Mouse (Mus musculus) limb, embryonic 13.5 days (tissue): ENCODE results near the gene Baiap3. TPM values are rescaled to one million over a fixed set of nuclear protein-coding genes. Genes with fewer than 3 reads are reported as not detected.

Experiments
- ATAC-seq: fragments of 200-750 bp; cut with Nextera tagmentation; 2 replicates; pipeline ENCODE4 v1.8.0; 2017; ENCODE audit warnings: low read depth, moderate number of reproducible peaks, moderate TSS enrichment; ENCODE audit not compliant: low FRiP score
- H3K27ac ChIP-seq: fragments of 300-500 bp; sonication (generic); 2 replicates; pipeline ENCODE4 v1.5.1; 2015; ENCODE audit warnings: inconsistent platforms, mild to moderate bottlenecking, moderate library complexity
- H3K27me3 ChIP-seq: fragments of 300-500 bp; sonication (generic); 2 replicates; pipeline ENCODE4 v1.6.1; 2015; ENCODE audit warnings: mild to moderate bottlenecking, inconsistent platforms
- H3K36me3 ChIP-seq: fragments of 300-500 bp; sonication (generic); 2 replicates; pipeline ENCODE4 v1.6.1; 2015; ENCODE audit warnings: inconsistent platforms, mild to moderate bottlenecking, moderate library complexity
- H3K4me1 ChIP-seq: fragments of 300-500 bp; sonication (generic); 2 replicates; pipeline ENCODE4 v1.6.1; 2015; ENCODE audit warnings: inconsistent platforms
- H3K4me2 ChIP-seq: fragments of 300-500 bp; sonication (generic); replicated peaks from 2 replicates; pipeline ENCODE4 v1.6.1; 2015; ENCODE audit warnings: inconsistent platforms, mild to moderate bottlenecking, moderate library complexity
- H3K4me3 ChIP-seq: fragments of 300-500 bp; sonication (generic); 2 replicates; pipeline ENCODE4 v1.5.1; 2015; ENCODE audit warnings: moderate library complexity, mild to moderate bottlenecking, inconsistent platforms
- H3K9ac ChIP-seq: fragments of 300-500 bp; sonication (generic); 2 replicates; pipeline ENCODE4 v1.6.1; 2015; ENCODE audit warnings: mild to moderate bottlenecking, inconsistent platforms
- H3K9me3 ChIP-seq: fragments of 300-500 bp; sonication (generic); 2 replicates; pipeline ENCODE4 v1.6.1; 2016; ENCODE audit warnings: inconsistent platforms
- WGBS: fragments of 180-500 bp; shearing (Covaris S2); methylation state at CpG from one replicate; pipeline ENCODE4 v1.1.7; 2015; 5-methylcytosine and 5-hydroxymethylcytosine counted together
- microRNA-seq: library from miRNA; unstranded; fragments of <30 nt; microRNA quantifications from one replicate; pipeline ENCODE4, GENCODE M21; 2016
- polyA plus RNA-seq: library from polyadenylated mRNA; unstranded; fragments of >200 nt; fragmentation: Nextera tagmentation; extraction: Ambion mirVana; gene quantifications from 2 replicates; pipeline ENCODE4 v1.2.1, GENCODE M21; 2015

Gene Baiap3
- polyA plus RNA-seq, 1 experiment from 2014 or later: 1.7 TPM

- peak overlapping the region; percentile 66 for H3K9ac ChIP-seq
These were observed 34.2 kb downstream of the Baiap3 start for GRCm38 (mm10) chr17:25221821-25222503.

GRCm38 (mm10) chr17:25220746-25221145 lies 35.4 kb downstream of the Baiap3 start:
- Histone ChIP-seq H3K27me3 (no peaks in the 10 kb centered on the region), H3K36me3 (peaks cover 56% of the 10 kb centered on the region), H3K27ac (no peak overlapping the region), H3K9me3 (no peaks in the 10 kb centered on the region), H3K9ac (peak overlapping the region; percentile 45), H3K4me1 (peaks cover 17% of the 10 kb centered on the region), H3K4me3 (no peak overlapping the region), H3K4me2 (no peak overlapping the region)
- WGBS: 78% methylated on average over 1 of the region's 1 CpGs
- no peak for ATAC-seq

More at GRCm38 (mm10) chr17:25221821-25222503, 34.2 kb downstream of the Baiap3 start:
- H3K27me3 ChIP-seq: no peaks in the 10 kb centered on the region
- 2% methylated on average over 17 of the region's 30 CpGs for WGBS
- H3K36me3 ChIP-seq: peaks cover 59% of the 10 kb centered on the region
- ATAC-seq: peak; percentile 88
- no peaks in the 10 kb centered on the region for H3K9me3 ChIP-seq
- peaks cover 17% of the 10 kb centered on the region for H3K4me1 ChIP-seq
- H3K4me2 ChIP-seq: peak overlapping the region; percentile 82
- peak overlapping the region; percentile 28; the same call in 1 of the 2 replicates for H3K27ac ChIP-seq
- H3K4me3 ChIP-seq: peak overlapping the region; percentile 48

GRCm38 (mm10) chr17:25219492-25220295 lies 36.5 kb downstream of the Baiap3 start:
- Histone ChIP-seq H3K9me3 (no peaks in the 10 kb centered on the region), H3K36me3 (peaks cover 59% of the 10 kb centered on the region), H3K27ac (no peak overlapping the region), H3K4me2 (no peak overlapping the region), H3K27me3 (no peaks in the 10 kb centered on the region), H3K4me3 (no peak overlapping the region), H3K4me1 (peaks cover 17% of the 10 kb centered on the region), H3K9ac (no peak overlapping the region)
- ATAC-seq: no peak
- WGBS: 91% methylated on average over 15 of the region's 15 CpGs

- peaks cover 61% of the 10 kb centered on the region for H3K36me3 ChIP-seq
- H3K9me3 ChIP-seq: no peaks in the 10 kb centered on the region
- no peak overlapping the region for H3K4me2 ChIP-seq
- no peak overlapping the region for H3K4me3 ChIP-seq
- no peak for ATAC-seq
- no peak overlapping the region for H3K9ac ChIP-seq
- H3K27ac ChIP-seq: no peak overlapping the region
- 91% methylated on average over 9 of the region's 9 CpGs for WGBS
- peaks cover 17% of the 10 kb centered on the region for H3K4me1 ChIP-seq
- no peaks in the 10 kb centered on the region for H3K27me3 ChIP-seq
These were observed 37.2 kb downstream of the Baiap3 start for GRCm38 (mm10) chr17:25218967-25219366.

- Histone ChIP-seq H3K4me1 (no peaks in the 10 kb centered on the region), H3K4me2 (no peak overlapping the region), H3K9ac (no peak overlapping the region), H3K36me3 (peaks cover 91% of the 10 kb centered on the region), H3K9me3 (no peaks in the 10 kb centered on the region), H3K27ac (no peak overlapping the region), H3K4me3 (no peak overlapping the region), H3K27me3 (no peaks in the 10 kb centered on the region)
- ATAC-seq: no peak
- 87% methylated on average over 3 of the region's 3 CpGs for WGBS
These were observed 40.7 kb downstream of the Baiap3 start for GRCm38 (mm10) chr17:25215431-25215830.

- Histone ChIP-seq H3K4me1 (no peaks in the 10 kb centered on the region), H3K9me3 (no peaks in the 10 kb centered on the region), H3K27ac (no peak overlapping the region), H3K27me3 (no peaks in the 10 kb centered on the region), H3K4me3 (no peak overlapping the region), H3K9ac (no peak overlapping the region), H3K4me2 (no peak overlapping the region), H3K36me3 (peaks cover 96% of the 10 kb centered on the region)
- no peak for ATAC-seq
- WGBS: 89% methylated on average over 4 of the region's 4 CpGs
These were observed 44.5 kb downstream of the Baiap3 start for GRCm38 (mm10) chr17:25211705-25212104.

- peaks cover 97% of the 10 kb centered on the region for H3K36me3 ChIP-seq
- no peaks in the 10 kb centered on the region for H3K9me3 ChIP-seq
- H3K4me2 ChIP-seq: no peak overlapping the region
- H3K9ac ChIP-seq: no peak overlapping the region
- ATAC-seq: no peak
- H3K4me3 ChIP-seq: no peak overlapping the region
- no peak overlapping the region for H3K27ac ChIP-seq
- H3K4me1 ChIP-seq: no peaks in the 10 kb centered on the region
- WGBS: 84% methylated on average over 15 of the region's 15 CpGs
- H3K27me3 ChIP-seq: no peaks in the 10 kb centered on the region
These were observed 45.3 kb downstream of the Baiap3 start for GRCm38 (mm10) chr17:25210680-25211466.

GRCm38 (mm10) chr17:25210006-25210405 lies 46.2 kb downstream of the Baiap3 start:
- Histone ChIP-seq H3K4me3 (no peak overlapping the region), H3K4me1 (no peaks in the 10 kb centered on the region), H3K9ac (no peak overlapping the region), H3K27me3 (no peaks in the 10 kb centered on the region), H3K4me2 (no peak overlapping the region), H3K36me3 (peaks cover 97% of the 10 kb centered on the region), H3K9me3 (no peaks in the 10 kb centered on the region), H3K27ac (no peak overlapping the region)
- 92% methylated on average over 4 of the region's 4 CpGs for WGBS
- ATAC-seq: no peak

- H3K9ac ChIP-seq: no peak overlapping the region
- H3K36me3 ChIP-seq: peaks cover 85% of the 10 kb centered on the region
- H3K27ac ChIP-seq: no peak overlapping the region
- no peak for ATAC-seq
- no peaks in the 10 kb centered on the region for H3K4me1 ChIP-seq
- WGBS: 94% methylated on average over 4 of the region's 4 CpGs
- H3K4me3 ChIP-seq: no peak overlapping the region
- H3K4me2 ChIP-seq: no peak overlapping the region
- H3K9me3 ChIP-seq: no peaks in the 10 kb centered on the region
- no peaks in the 10 kb centered on the region for H3K27me3 ChIP-seq
These were observed 53.8 kb downstream of the Baiap3 start for GRCm38 (mm10) chr17:25202401-25202800.

Small RNA genes lying within 50 kb of the gene (microRNA-seq; reads per million reads assigned to microRNA genes)
- 0.52 reads per million for gene Mir3547

Other genes with a start within 250 kb of the Baiap3 start
- 7.4 and 8.4 TPM in 2 replicates for gene Cramp1l, start 240.6 kb downstream of the Baiap3 start, polyA plus RNA-seq
- 18.7 and 22.5 TPM in 2 replicates for gene Ift140, start 240.3 kb downstream of the Baiap3 start, polyA plus RNA-seq
- 14.1 and 15.4 TPM in 2 replicates for gene Tmem204, start 172.8 kb downstream of the Baiap3 start, polyA plus RNA-seq
- gene Telo2, start 140.4 kb downstream of the Baiap3 start, polyA plus RNA-seq: 47.6 and 54.3 TPM in 2 replicates
- 1.3 and 1.7 TPM in 2 replicates for gene Ptx4, start 135.6 kb downstream of the Baiap3 start, polyA plus RNA-seq
- gene Clcn7, start 123.0 kb downstream of the Baiap3 start, polyA plus RNA-seq: 26.5 and 27.2 TPM in 2 replicates
- gene Ccdc154, start 93.9 kb downstream of the Baiap3 start, polyA plus RNA-seq: not detected in 2 replicates
- not detected in 2 replicates for gene Gm38655, start 80.9 kb downstream of the Baiap3 start, polyA plus RNA-seq
- 34.2 and 34.5 TPM in 2 replicates for gene BC003965, start 71.8 kb downstream of the Baiap3 start, polyA plus RNA-seq
- gene Unkl, start 68.0 kb downstream of the Baiap3 start, polyA plus RNA-seq: 9.7 and 11.4 TPM in 2 replicates
- 34.9 and 35.5 TPM in 2 replicates for gene Gnptg, start 16.2 kb downstream of the Baiap3 start, polyA plus RNA-seq
- 57.0 and 59.4 TPM in 2 replicates for gene Tsr3, start 16.2 kb downstream of the Baiap3 start, polyA plus RNA-seq
- gene Ube2i, start 18.3 kb upstream of the Baiap3 start, polyA plus RNA-seq: 679 and 685 TPM in 2 replicates
- gene Prss34, start 42.0 kb upstream of the Baiap3 start, polyA plus RNA-seq: 0.70 and 0.78 TPM in 2 replicates
- not detected in 2 replicates for gene Prss28, start 52.3 kb upstream of the Baiap3 start, polyA plus RNA-seq
- not detected in 2 replicates for gene Prss29, start 62.3 kb upstream of the Baiap3 start, polyA plus RNA-seq
- 0.08 and 0.09 TPM in 2 replicates for gene Tpsab1, start 89.2 kb upstream of the Baiap3 start, polyA plus RNA-seq
- gene Tpsb2, start 109.9 kb upstream of the Baiap3 start, polyA plus RNA-seq: 1.1 and 2.1 TPM in 2 replicates
- 1.8 and 3.3 TPM in 2 replicates for gene Tpsg1, start 112.9 kb upstream of the Baiap3 start, polyA plus RNA-seq
- 5.2 and 7.5 TPM in 2 replicates for gene Cacna1h, start 177.4 kb upstream of the Baiap3 start, polyA plus RNA-seq
- gene Tekt4, start 198.3 kb upstream of the Baiap3 start, polyA plus RNA-seq: not detected in 2 replicates
- gene Sstr5, start 240.9 kb upstream of the Baiap3 start, polyA plus RNA-seq: 0.24 and 0.29 TPM in 2 replicates